Mouse (Mus musculus) lung, adult 2 months (tissue): ENCODE measurements at regions not wholly inside any gene's neighbourhood (a gene's known extent, or its start where the extent isn't known, plus 50 kb on each side); places are given as distances from the start of the nearest gene placed in this dataset.

Experiments used
- CTCF ChIP-seq: fragments of 200-500 bp; IDR thresholded peaks from 2 replicates; pipeline ENCODE4 v1.5.1; 2011; ENCODE audit warnings: mild to moderate bottlenecking, low read length, control low read depth; ENCODE audit not compliant: insufficient read depth
- POLR2A ChIP-seq: fragments of 200-500 bp; IDR thresholded peaks from 2 replicates; pipeline ENCODE4 v1.6.1; 2011; ENCODE audit warnings: low read depth, mild to moderate bottlenecking, control low read depth, low read length, borderline replicate concordance; ENCODE audit errors: extremely low read depth

DNA sequence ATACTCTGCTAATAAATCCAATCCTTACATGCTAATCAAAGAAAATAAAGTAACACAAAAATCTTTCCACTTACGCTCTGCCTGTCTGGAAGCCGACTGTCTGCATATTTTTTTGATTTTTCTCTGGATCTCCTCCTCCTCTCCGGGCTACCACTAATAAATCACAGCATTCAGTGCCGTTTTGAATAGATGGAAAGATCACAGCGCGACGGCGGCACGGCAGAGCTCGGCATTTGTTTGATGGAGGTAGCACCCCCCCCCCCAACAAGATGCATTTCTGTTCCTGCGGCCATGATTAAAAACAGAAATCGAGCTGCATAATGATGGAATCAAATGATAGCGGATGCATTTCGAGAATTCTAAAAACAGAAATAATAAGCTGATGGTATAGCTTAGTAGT is 89.7 kb upstream of the Castor2 start:
- TF ChIP-seq POLR2A (no peak), CTCF (no peak)
